Mouse (Mus musculus): Measurements from ENCODE around the gene Slc24a4.

GRCm38 (mm10) chr12:102295230-102295629 is 166.7 kb downstream of the Slc24a4 start:
- no peak for TF ChIP-seq CTCF (IDR thresholded peaks at IDR 0.05; ENCODE audit: extremely low read depth, insufficient read depth, low read length)
- no peak for TF ChIP-seq POLR2A (IDR thresholded peaks at IDR 0.05; ENCODE audit: extremely low read depth, insufficient read depth, low read length)

All from cortical plate, adult 2 months (tissue).